8 mouse cellular contexts compared by ENCODE assay signal in the genomic region with DNA sequence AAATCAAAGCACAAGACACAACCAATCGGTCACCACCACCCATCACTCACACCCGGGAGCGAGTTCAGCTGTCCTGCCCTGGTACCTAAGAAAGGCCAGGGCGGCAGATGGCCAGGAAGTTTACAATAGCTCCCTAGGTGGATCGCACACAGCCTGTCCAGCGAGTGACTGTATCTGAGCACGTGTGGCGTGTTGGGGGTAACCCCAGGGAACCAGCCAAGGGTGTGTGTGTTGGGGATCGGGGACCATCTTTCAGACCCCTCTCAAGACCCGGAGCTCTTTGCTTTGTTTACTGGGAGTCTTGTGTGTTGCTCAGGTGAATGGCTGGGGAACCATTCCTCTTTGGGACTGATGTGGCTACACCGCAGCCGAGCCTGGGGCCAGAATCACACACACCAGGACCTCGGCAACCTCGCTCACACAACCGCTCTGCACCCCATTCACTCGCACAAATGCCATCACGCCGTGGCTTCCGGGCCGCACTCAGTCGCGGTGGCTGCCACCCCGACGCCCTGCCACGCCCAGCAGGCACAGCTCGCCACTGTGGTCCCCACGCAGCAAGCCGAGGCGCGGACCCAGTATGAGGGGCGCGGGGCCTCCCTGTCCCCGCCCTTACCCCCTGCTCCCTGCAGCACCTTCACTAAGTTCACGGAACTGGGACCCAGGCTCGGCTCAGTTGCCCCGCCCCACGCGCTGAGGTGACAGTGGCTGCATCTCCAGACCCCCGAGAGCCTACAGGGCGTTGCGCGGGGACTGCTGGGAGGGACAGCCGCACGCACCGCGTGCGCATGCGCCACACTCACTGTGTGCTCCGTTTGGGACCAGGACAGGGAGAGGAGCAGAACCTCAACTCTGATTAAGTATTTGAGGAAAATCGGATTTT. TPM values are rescaled to one million over a fixed set of nuclear protein-coding genes. Genes with fewer than 3 reads are reported as not detected.
DNase-seq lines count a peak whose midpoint lies in the region; ATAC-seq and TF ChIP-seq lines count a peak whose summit lies in the region.

A gene (minus strand): TSS at position 755 of the 883 bp plus-strand sequence.

- H3K9ac ChIP-seq in forebrain, postnatal 0 days, result peak within 1 kb of the TSS; percentile 71

- H3K36me3 ChIP-seq in forebrain, postnatal 0 days (ENCODE audit: insufficient read depth), result peaks cover 19% of the 10 kb centered on the region

- no peak for TF ChIP-seq CTCF in cerebellum, adult 2 months (IDR thresholded peaks at IDR 0.05; ENCODE audit: borderline replicate concordance, insufficient read depth, low read depth, low read length)
- TF ChIP-seq CTCF in forebrain, postnatal 0 days (IDR thresholded peaks at IDR 0.05; ENCODE audit: low read depth), result no peak

- no peaks in the 10 kb centered on the region for H3K9me3 ChIP-seq in forebrain, postnatal 0 days (ENCODE audit: low read length)

- H3K27me3 ChIP-seq in cerebellum, adult 2 months (ENCODE audit: control insufficient read depth, insufficient read depth, low read length), result no peaks in the 10 kb centered on the region; the same call in 1 of the 2 replicates
- no peaks in the 10 kb centered on the region for H3K27me3 ChIP-seq in forebrain, postnatal 0 days (ENCODE audit: insufficient read depth, low read length)

- peak within 1 kb of the TSS; percentile 77 for H3K4me3 ChIP-seq in cerebellum, adult 2 months (replicated peaks; ENCODE audit: insufficient read depth, low read depth, low read length)
- H3K4me3 ChIP-seq in forebrain, postnatal 0 days (ENCODE audit: low read depth, low read length), result peak within 1 kb of the TSS; percentile 73

- peak; percentile 79 for DNase-seq in MN1 (ENCODE audit: low spot score)
- peak; percentile 89 to 90 for DNase-seq in cerebellum, adult 2 months
- peak; percentile 92 for DNase-seq in forebrain, postnatal 0 days
- DNase-seq in heart, postnatal 4 days, result peak; percentile 82
- peak; percentile 69 to 84 for DNase-seq in layer of hippocampus, postnatal 10 days (ENCODE audit: low spot score in 2 of 2)
- peak; percentile 79 for DNase-seq in lung, postnatal 14 days
- DNase-seq in retina, adult 2 months (ENCODE audit: low read depth, low spot score), result peak; percentile 64
- DNase-seq in thymus, postnatal 25 days, result peak; percentile 90

- H3K4me2 ChIP-seq in forebrain, postnatal 0 days (ENCODE audit: low read depth), result peak within 1 kb of the TSS; percentile 90

- H3K4me1 ChIP-seq in cerebellum, adult 2 months (ENCODE audit: control insufficient read depth, insufficient read depth, low read length), result no peaks in the 10 kb centered on the region
- no peaks in the 10 kb centered on the region for H3K4me1 ChIP-seq in forebrain, postnatal 0 days (ENCODE audit: insufficient read depth)

- ATAC-seq in forebrain, postnatal 0 days, result peak; percentile 95

- H3K27ac ChIP-seq in cerebellum, adult 2 months (ENCODE audit: insufficient read depth, low read length), result peak within 1 kb of the TSS; percentile 49; the same call in 1 of the 2 replicates
- H3K27ac ChIP-seq in forebrain, postnatal 0 days (ENCODE audit: low read depth, low read length), result peak within 1 kb of the TSS; percentile 81

- peak; percentile 87 for TF ChIP-seq POLR2A in cerebellum, adult 2 months (IDR thresholded peaks at IDR 0.05; ENCODE audit: borderline replicate concordance, insufficient read depth, low read length)

- under 1% methylated on average over 50 of the region's 50 CpGs for WGBS in cerebellum, adult 2 months
- WGBS in forebrain, postnatal 0 days, result 1% methylated on average over 50 of the region's 50 CpGs

RNA-seq across cellular contexts. Expression of the gene that starts here (rescaled TPM):
- polyA plus RNA-seq in cerebellum, adult 2 months (2012; rRNA removed), result 2.7 and 2.9 TPM in 2 replicates
- total RNA-seq in forebrain, postnatal 0 days (2014; rRNA removed), result 8.0 and 11.0 TPM in 2 replicates
- 5.9 and 7.3 TPM in 2 replicates for polyA plus RNA-seq in forebrain, postnatal 0 days (2015; fragmentation: Nextera tagmentation; extraction: Ambion mirVana)
- 1 to 10 TPM in 1 of 2 experiments, under 1 TPM in 1; 0.23 to 1.0 TPM for total RNA-seq in heart, postnatal 4 days (2021)
- total RNA-seq in layer of hippocampus, postnatal 10 days (2021), result 1 to 10 TPM; 3.2 to 4.1 TPM

Comparison
In these comparisons a context has a peak if more than half of its experiments do, and no peak if none do; other contexts are left out.
1. Peak in every context shown above with its lines: DNase-seq, ATAC-seq, H3K4me3 ChIP-seq and H3K27ac ChIP-seq.